Mouse (Mus musculus) kidney, postnatal 10 days (tissue): Measurements from ENCODE around the gene AC109138.7.
A peak's percentile ranks its signal among the peaks of the same experiment; 100 is the strongest.

Experiments
- DNase-seq: peaks from one replicate; pipeline ENCODE4 v3.0.0; 2021; ENCODE audit warnings: mixed read lengths

Gene AC109138.7

GRCm38 (mm10) chr19:4193129-4193528 is 21.0 kb upstream of the AC109138.7 start:
- DNase-seq = no peak

GRCm38 (mm10) chr19:4194021-4194724 is 20.0 kb upstream of the AC109138.7 start:
- no peak for DNase-seq

DNA sequence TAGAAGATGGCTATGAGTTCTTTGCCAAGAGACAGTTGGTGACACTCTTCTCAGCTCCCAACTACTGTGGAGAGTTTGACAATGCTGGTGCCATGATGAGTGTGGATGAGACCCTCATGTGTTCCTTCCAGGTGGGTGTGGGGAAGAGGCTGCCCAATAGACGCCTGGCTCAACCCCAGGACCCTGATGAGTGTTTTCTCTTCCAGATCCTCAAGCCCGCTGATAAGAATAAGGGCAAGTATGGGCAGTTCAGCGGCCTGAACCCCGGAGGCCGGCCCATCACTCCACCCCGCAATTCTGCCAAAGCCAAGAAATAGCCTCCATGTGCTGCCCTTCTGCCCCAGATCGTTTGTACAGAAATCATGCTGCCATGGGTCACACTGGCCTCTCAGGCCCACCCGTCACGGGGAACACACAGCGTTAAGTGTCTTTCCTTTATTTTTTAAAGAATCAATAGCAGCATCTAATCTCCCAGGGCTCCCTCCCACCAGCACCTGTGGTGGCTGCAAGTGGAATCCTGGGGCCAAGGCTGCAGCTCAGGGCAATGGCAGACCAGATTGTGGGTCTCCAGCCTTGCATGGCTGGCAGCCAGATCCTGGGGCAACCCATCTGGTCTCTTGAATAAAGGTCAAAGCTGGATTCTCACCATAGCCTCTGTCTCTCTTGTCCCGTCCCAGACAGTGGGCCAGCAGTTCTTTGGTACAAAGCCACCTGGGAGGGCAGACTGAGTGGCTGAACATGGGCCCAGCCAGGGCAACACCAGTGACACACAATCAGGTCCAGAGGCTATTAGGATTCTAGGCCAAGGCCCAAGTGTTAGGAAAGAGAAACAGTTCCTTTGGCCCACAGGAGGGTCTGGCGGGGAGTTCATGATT is 19.1 kb upstream of the AC109138.7 start:
- peak; percentile 35 for DNase-seq

DNA sequence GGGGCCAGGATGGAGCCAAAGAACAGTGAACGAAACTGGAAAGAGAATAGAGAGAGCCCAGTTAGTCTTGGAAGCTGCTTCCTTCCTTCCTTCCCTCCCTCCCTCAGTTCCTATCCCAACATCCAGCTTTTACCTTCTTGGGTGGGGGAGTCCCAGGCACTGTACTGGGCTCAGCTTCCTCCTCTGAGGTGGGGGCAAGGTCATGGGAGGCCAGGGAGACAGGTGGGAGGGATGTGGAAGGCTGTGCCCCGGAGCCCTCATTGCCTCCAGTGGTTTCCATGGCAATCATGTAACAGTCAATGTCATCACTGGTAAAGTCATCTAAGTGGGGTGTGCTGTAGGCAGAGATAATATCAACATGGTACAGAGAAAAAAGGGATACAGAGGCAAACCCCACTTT is 18.1 kb upstream of the AC109138.7 start:
- no peak for DNase-seq

DNA sequence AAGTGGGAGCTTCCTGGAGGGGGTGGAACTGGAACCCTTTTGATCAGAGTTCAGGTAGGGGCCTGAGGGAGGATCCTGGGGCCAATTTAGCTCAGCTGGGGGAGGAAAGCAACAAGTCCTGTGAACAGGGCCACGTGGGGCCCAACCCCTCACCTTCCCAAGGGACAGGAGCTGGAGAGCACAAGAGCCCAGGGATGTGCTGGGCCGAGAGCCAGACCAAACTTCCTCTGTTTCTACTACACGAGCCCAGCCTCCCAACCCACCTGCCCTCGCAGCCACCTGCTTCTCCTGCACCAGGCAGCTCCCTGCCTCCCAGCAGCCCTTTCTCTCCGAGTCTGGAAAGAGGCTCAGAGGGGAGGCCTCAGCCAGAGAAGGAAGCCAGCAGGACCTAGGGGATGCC is 17.6 kb upstream of the AC109138.7 start:
- peak; percentile 54 for DNase-seq

- no peak for DNase-seq
Measured at GRCm38 (mm10) chr19:4197180-4197579, 17.0 kb upstream of the AC109138.7 start.

DNA sequence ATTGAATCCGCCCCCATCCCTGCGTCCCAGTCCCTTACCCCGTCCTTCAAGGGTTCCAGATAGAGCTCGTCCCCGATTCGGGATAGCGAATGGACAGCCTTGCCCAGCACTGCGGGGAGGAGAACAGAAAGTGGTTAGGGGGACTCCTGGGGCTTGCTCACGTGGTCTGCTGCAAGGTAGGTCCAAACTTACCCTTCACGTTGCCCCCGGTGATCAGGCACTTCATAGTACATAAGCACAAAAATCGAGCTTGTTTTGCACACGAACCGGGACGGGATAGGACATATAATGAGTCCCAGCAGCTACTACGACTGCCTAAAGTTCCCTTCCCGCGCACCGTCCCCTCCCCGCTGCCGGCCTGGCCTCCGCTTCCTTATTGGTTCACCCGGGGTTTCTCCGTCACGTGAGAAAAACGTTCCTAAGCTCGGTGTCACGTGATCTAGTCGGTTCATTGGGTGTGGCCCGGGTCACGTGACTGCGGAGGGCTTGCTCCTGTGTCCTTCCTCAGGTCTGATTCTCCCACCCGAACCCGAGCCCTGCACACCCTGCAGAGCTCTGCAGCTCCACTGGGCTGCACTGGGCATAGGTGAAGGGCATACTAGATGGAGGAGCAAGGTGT is 12.8 kb upstream of the AC109138.7 start, which contains the start of gene Rad9a:
Gene Rad9a, minus strand, starts transcription at position 372 of the 619 bp plus-strand sequence.
- DNase-seq = peak; percentile 98

- no peak for DNase-seq
Measured at GRCm38 (mm10) chr19:4202149-4202548, 12.0 kb upstream of the AC109138.7 start.

- no peak for DNase-seq
Measured at GRCm38 (mm10) chr19:4203148-4203547, 11.0 kb upstream of the AC109138.7 start.

GRCm38 (mm10) chr19:4203604-4204326 is 10.4 kb upstream of the AC109138.7 start:
- no peak for DNase-seq

DNA sequence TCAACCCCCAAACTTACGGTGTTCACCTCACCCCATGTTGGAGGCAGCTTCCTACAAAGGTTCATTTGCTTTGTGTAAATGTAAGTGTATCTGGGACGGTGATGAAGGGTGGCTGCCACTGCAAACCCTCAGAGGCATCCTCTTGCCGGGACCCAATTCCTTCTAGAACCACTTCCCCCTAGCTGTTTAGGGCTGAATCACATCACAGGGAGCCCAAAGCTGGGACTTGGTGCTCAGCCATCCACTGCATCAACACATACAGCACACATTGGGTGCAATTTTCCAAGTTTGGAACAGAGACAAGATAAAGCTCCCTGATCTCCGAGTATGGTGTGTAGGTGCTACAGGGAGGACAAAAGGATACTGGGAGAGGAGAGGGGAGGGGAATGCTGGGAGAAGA is 9.3 kb upstream of the AC109138.7 start:
- no peak for DNase-seq

DNA sequence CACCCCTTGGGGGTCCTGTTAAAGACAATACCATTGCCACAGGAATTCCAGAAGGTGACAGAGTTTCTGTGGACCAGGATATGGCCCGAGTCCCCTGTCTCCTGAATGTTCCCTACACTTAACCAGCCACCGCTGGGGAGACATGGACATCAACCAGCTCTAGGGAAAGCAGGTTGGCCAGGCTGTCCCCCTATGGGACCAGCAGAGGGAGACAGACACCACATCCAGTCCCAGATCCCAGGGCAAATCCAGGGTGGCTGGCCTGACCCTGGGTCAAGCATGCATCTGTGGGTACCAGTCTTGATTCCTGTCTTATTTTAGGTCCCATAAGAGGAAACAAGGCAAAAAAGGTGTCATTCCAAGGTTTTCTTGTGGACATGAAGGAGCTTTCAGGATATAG is 7.2 kb upstream of the AC109138.7 start:
- DNase-seq = peak; percentile 85

GRCm38 (mm10) chr19:4208563-4208962 is 5.6 kb upstream of the AC109138.7 start:
- DNase-seq = no peak

DNA sequence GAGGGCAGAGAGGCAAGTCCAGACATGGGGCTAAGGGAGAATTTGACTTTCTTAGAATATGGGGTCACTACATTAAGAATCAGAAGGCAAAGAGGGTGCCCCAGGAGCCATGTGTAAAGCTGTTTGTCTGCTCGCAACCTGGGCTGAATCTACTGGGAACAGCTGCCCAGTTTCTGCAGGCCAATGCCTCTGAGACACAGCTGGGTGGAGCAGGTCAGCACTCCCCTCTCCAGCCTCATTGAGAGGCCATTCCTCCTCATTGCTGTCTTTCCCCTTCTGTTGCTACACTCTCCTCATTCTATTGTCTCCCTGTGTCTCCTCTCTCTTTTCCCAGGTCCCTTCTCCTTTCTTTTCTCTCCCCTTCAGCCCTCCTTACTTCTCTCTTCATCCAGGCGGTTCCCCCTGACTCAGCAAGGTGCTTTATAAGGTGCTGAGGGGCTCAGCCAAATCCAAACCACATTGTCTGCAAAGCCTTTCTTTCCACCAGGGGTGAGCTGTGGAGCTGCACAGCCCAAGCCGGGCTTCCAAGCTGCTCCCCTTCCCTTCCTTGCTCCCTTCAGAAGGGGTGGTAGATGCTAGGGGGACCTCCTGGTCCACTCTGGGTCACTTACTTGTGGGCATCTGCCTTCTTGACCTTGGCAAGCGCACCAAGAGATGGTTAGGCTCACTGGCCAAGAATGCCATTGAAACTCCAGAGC is 2.1 kb upstream of the AC109138.7 start:
- no peak for DNase-seq

DNA sequence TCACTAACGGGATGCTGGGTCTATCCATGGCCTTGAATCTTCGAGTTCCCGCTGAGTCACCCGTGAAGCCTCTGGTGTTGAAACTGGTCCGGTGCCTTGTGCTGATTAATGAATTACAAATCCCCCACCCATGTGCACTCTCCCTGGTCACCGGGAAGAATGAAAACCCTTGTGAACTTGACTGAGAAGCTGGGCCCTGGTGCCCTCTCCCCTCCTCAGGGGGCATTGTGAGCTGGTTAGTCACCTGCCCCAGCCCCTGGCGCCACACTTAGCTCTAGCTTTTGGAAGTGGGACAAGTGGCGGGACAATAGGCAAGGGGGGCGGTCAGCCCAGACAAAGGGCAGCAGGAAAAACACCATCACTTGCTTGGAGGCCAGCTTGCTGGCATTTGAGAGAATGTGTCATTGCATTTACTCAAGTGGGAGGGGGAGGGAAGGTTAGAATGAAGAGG is 608 bp upstream of the AC109138.7 start:
- peak; percentile 67 for DNase-seq

GRCm38 (mm10) chr19:4214771-4215450 is 754 bp downstream of the AC109138.7 start:
- DNase-seq = peak; percentile 71

GRCm38 (mm10) chr19:4215451-4215840 is 1.3 kb downstream of the AC109138.7 start:
- no peak for DNase-seq

- DNase-seq = peak; percentile 79
Measured at GRCm38 (mm10) chr19:4216041-4216685, 2.0 kb downstream of the AC109138.7 start.

DNA sequence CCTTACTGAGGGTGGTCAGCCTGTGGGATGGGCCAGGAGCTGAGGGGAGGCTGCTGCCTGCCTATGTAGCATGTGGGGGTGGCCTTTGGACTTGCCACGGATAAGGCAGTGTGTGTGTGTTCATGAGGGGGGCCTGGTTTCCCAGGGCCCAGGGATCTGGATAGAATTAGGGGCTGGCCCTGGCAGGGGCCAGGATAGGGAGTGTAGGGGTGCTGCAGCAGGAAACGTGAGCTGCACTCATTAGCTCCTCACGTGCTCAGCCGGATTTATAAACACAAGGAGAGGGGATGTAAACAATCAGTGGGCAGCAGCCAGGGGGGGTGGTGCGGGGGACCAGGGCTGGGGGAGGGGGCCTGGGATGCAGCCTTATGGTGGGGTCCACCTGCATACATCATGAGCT is 3.0 kb downstream of the AC109138.7 start:
- no peak for DNase-seq

DNA sequence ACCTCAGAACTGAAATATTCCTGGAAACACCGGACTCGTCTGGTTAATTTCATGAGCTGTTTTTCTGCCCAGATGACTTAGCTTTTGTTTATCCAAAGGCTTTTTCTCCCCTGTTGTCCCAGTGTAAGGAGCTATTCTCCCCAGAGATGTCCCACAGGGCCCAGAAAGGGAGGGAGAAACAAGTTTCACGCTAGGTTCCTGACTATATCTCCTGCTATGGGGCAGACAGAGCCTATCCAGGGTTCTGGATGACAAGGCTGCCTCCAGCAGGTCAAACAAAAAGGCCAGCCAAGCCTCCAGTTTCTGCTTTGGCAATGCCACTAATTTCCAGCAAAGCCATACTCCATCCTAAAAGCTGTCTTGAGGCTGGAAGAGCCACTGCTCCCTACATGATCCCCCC is 3.7 kb downstream of the AC109138.7 start:
- no peak for DNase-seq

GRCm38 (mm10) chr19:4218293-4218692 is 4.1 kb downstream of the AC109138.7 start:
- no peak for DNase-seq
